Mouse (Mus musculus): Measurements from ENCODE around the gene Obscn.

DNA sequence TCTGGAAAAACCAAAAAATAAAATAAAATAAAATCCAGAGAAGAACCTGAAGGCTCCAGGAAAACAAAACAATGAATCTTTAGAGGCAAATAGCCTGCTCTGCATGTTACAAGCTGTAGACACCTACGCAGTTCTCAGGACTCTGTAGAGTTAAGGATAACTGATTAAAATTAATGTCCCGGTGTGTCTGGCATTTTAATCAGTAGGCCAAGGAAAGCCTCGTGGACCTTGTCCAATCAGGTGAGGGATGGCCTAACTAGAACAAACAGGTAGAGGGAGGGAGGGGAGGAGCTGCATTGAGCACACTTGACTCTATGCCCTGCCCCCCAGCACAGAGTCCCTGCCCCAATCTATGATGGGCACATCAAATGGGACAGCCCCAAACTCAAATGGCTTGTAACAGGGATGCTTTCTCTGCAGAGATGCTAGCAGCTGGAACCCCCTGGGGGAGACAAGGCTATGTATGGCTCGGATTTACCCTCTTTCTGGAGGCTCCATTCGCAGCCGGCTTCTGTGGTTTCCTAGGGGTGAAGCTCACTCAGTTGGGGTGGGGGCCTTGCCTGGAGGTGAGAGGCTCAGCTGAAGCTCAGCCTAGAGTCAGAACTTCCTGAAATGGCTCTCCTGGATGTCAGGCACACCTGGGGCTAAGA is 38.1 kb upstream of the Obscn start:
- TF ChIP-seq CTCF (IDR thresholded peaks at IDR 0.05; ENCODE audit: borderline replicate concordance, insufficient read depth, low read depth, low read length) (no peak), POLR2A (IDR thresholded peaks at IDR 0.05; ENCODE audit: borderline replicate concordance, insufficient read depth, low read length) (no peak)
